Mouse (Mus musculus) liver, adult 2 months (tissue): ENCODE measurements around the gene Gm7347. TPM values are rescaled to one million over a fixed set of nuclear protein-coding genes. Genes with fewer than 3 reads are reported as not detected.
"Not testable (repeated sequence)": the region's sequence is repeated elsewhere in the genome, so short reads cannot be mapped to it uniquely, and the experiment has no call there.

Experiments used
- DNase-seq: peaks from one replicate; pipeline ENCODE4 v3.0.0-alpha.2; 2011; ENCODE audit warnings: low read depth, low spot score; ENCODE audit errors: extremely low read depth
- H3K27ac ChIP-seq: fragments of 200-500 bp; replicated peaks from 2 replicates; pipeline ENCODE4 v1.5.1; 2012; ENCODE audit warnings: low read depth, mild to moderate bottlenecking, control low read depth, inconsistent platforms, low read length; ENCODE audit not compliant: insufficient read depth
- H3K27me3 ChIP-seq: fragments of 200-500 bp; 2 replicates; pipeline ENCODE4 v1.6.1; 2012; ENCODE audit warnings: mild to moderate bottlenecking, moderate library complexity, low read length, inconsistent platforms; ENCODE audit not compliant: control insufficient read depth, insufficient read depth
- H3K36me3 ChIP-seq: fragments of 200-500 bp; 2 replicates; pipeline ENCODE4 v1.6.1; 2012; ENCODE audit warnings: low read length, inconsistent platforms; ENCODE audit not compliant: control insufficient read depth, insufficient read depth
- H3K4me1 ChIP-seq: fragments of 200-500 bp; 2 replicates; pipeline ENCODE4 v1.6.1; 2011; ENCODE audit warnings: low read length; ENCODE audit not compliant: control insufficient read depth, insufficient read depth
- H3K4me3 ChIP-seq: fragments of 200-500 bp; 2 replicates; pipeline ENCODE4 v1.5.1; 2011; ENCODE audit warnings: low read depth, mild to moderate bottlenecking, control low read depth, low read length, moderate library complexity; ENCODE audit not compliant: insufficient read depth
- H3K79me2 ChIP-seq: fragments of 200-500 bp; 2 replicates; pipeline ENCODE4 v1.6.1; 2012; ENCODE audit warnings: inconsistent platforms, mild to moderate bottlenecking, low read length, moderate library complexity; ENCODE audit not compliant: control insufficient read depth, insufficient read depth
- H3K9ac ChIP-seq: fragments of 200-500 bp; 2 replicates; pipeline ENCODE4 v1.6.1; 2012; ENCODE audit warnings: low read depth, mild to moderate bottlenecking, control low read depth, inconsistent platforms, low read length
- CTCF ChIP-seq: fragments of 200-500 bp; IDR thresholded peaks from 2 replicates; pipeline ENCODE4 v1.5.1; 2011; ENCODE audit warnings: low read depth, low read length, control low read depth
- POLR2A ChIP-seq: fragments of 200-500 bp; IDR thresholded peaks from 2 replicates; pipeline ENCODE4 v1.6.1; 2011; ENCODE audit warnings: low read length, control low read depth; ENCODE audit not compliant: insufficient read depth; ENCODE audit errors: extremely low read depth
- WGBS: fragments of 180-500 bp; shearing (Covaris S2); methylation state at CpG from one replicate; pipeline ENCODE4 v1.1.7; 2018; 5-methylcytosine and 5-hydroxymethylcytosine counted together
- polyA plus RNA-seq: library from polyadenylated mRNA; depleted of rRNA; stranded (reverse); fragments of >200 nt; gene quantifications from 2 replicates; pipeline ENCODE4 v1.2.3, GENCODE M21; 2012; rRNA removed
- total RNA-seq: library from RNA; depleted of rRNA; stranded (reverse); fragments of >200 nt; gene quantifications from 2 replicates; pipeline ENCODE4 v1.2.3, GENCODE M21; 2014; rRNA removed

Gene Gm7347
- total RNA-seq, result not detected in 2 replicates
- not detected in 2 replicates for polyA plus RNA-seq

- H3K4me1 ChIP-seq, H3K4me3 ChIP-seq, H3K79me2 ChIP-seq, H3K27ac ChIP-seq, H3K9ac ChIP-seq, H3K27me3 ChIP-seq, H3K36me3 ChIP-seq, DNase-seq: not testable (repeated sequence)
- WGBS, result no CpG with 5 or more reads among the region's 2 CpGs
Measured at GRCm38 (mm10) chr5:26058481-26058880, at the start of gene Gm7347. TSS of gene Gm7347 (minus strand) at chr5:26058581.

DNA sequence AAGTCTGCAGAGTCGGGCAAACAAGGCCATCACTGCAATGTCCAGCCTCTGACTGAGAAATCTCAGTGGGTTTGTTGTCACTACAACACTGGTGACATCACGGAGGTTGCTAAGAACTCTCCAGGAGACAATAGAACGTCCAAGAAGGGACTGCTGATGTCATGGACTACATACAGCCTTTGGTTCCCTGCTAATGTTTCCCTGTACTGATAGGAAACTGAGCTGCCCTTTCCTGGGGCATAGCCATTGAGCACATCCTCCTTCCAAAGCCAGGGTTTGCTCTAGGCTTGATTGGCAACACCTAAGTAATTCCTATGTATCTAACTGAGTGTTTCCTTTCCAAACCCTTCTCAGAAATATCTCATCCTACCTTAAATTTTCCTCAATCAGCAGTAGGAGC, 46.9 kb upstream of the Gm7347 start, which contains the start of gene 5031410I06Rik:
5031410I06Rik (minus strand) TSS at position 101 of the 400 bp plus-strand sequence.
- WGBS, result no CpG with 5 or more reads among the region's 3 CpGs
- not testable (repeated sequence) for H3K27ac ChIP-seq, H3K27me3 ChIP-seq, H3K36me3 ChIP-seq, H3K79me2 ChIP-seq, H3K9ac ChIP-seq, H3K4me1 ChIP-seq, H3K4me3 ChIP-seq, DNase-seq

DNA sequence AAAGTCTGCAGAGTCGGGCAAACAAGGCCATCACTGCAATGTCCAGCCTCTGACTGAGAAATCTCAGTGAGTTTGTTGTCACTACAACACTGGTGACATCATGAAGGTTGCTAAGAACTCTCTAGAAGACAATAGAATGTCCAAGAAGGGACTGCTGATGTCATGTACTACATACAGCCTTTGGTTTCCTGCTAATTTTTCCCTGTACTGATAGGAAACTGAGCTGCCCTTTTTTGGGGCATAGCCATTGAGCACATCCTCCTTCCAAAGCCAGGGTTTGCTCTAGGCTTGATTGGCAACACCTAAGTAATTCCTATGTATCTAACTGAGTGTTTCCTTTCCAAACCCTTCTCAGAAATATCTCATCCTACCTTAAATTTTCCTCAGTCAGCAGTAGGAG, 30.8 kb upstream of the Gm7347 start, which contains the start of gene Gm10471:
Gm10471 (minus strand) TSS at position 101 of the 400 bp plus-strand sequence.
- H3K79me2 ChIP-seq, DNase-seq, H3K4me1 ChIP-seq, H3K27me3 ChIP-seq, H3K9ac ChIP-seq, H3K27ac ChIP-seq, H3K4me3 ChIP-seq, H3K36me3 ChIP-seq: not testable (repeated sequence)
- 57% methylated on average over 1 of the region's 1 CpGs for WGBS

GRCm38 (mm10) chr5:26079023-26079422, 20.6 kb upstream of the Gm7347 start:
- not testable (repeated sequence) for H3K4me3 ChIP-seq, H3K9ac ChIP-seq, DNase-seq, H3K79me2 ChIP-seq, H3K27ac ChIP-seq, H3K27me3 ChIP-seq, H3K4me1 ChIP-seq, H3K36me3 ChIP-seq

DNA sequence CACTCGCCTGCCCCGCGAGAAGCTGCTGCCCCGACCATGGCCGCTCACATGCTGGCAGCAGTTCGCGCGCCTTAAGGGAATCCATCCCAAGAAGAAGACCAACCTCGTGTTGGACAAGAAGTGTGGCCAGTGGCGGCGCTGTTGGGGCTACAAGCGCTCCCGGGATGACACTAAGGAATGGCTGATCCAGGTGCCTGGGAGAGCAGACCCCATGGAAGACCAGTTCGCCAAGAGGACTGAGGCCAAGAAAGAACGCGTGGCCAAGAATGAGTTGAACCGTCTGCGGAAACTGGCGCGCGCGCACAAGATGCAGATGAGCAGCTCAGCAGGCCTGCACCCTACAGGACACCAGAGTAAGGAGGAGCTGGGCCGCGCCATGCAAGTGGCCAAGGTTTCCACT, 12.3 kb upstream of the Gm7347 start:
- 79% methylated on average over 24 of the region's 24 CpGs for WGBS
- H3K4me1 ChIP-seq, result no peaks in the 10 kb centered on the region
- no peaks in the 10 kb centered on the region for H3K27me3 ChIP-seq
- DNase-seq, result no peak
- TF ChIP-seq CTCF (no peak), POLR2A (no peak)
- no peaks in the 10 kb centered on the region for H3K79me2 ChIP-seq
- H3K27ac ChIP-seq, result no peak overlapping the region
- H3K4me3 ChIP-seq, result no peak overlapping the region
- no peak overlapping the region for H3K9ac ChIP-seq
- H3K36me3 ChIP-seq, result no peaks in the 10 kb centered on the region

GRCm38 (mm10) chr5:26039458-26039857, 18.9 kb downstream of the Gm7347 start, which contains the start of gene Speer4a:
TSS of gene Speer4a (minus strand) at chr5:26039558.
- H3K79me2 ChIP-seq, DNase-seq, H3K36me3 ChIP-seq, H3K9ac ChIP-seq, H3K4me1 ChIP-seq, H3K27me3 ChIP-seq, H3K27ac ChIP-seq, H3K4me3 ChIP-seq: not testable (repeated sequence)
- WGBS, result 61% methylated on average over 2 of the region's 2 CpGs

DNA sequence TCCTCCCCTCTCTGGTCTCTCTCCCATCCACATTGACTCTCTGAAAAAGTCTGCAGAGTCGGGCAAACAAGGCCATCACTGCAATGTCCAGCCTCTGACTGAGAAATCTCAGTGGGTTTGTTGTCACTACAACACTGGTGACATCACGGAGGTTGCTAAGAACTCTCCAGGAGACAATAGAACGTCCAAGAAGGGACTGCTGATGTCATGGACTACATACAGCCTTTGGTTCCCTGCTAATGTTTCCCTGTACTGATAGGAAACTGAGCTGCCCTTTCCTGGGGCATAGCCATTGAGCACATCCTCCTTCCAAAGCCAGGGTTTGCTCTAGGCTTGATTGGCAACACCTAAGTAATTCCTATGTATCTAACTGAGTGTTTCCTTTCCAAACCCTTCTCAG, 35.6 kb downstream of the Gm7347 start, which contains the start of gene Gm5862:
Gm5862 (minus strand) TSS at position 101 of the 400 bp plus-strand sequence.
- H3K27me3 ChIP-seq, DNase-seq, H3K4me1 ChIP-seq, H3K9ac ChIP-seq, H3K4me3 ChIP-seq, H3K79me2 ChIP-seq, H3K27ac ChIP-seq, H3K36me3 ChIP-seq: not testable (repeated sequence)
- WGBS, result no CpG with 5 or more reads among the region's 3 CpGs

GRCm38 (mm10) chr5:26007697-26008096, 50.7 kb downstream of the Gm7347 start:
- not testable (repeated sequence) for H3K79me2 ChIP-seq, DNase-seq, H3K36me3 ChIP-seq, H3K4me3 ChIP-seq, H3K9ac ChIP-seq, H3K4me1 ChIP-seq, H3K27ac ChIP-seq, H3K27me3 ChIP-seq
- 58% methylated on average over 7 of the region's 7 CpGs for WGBS

DNA sequence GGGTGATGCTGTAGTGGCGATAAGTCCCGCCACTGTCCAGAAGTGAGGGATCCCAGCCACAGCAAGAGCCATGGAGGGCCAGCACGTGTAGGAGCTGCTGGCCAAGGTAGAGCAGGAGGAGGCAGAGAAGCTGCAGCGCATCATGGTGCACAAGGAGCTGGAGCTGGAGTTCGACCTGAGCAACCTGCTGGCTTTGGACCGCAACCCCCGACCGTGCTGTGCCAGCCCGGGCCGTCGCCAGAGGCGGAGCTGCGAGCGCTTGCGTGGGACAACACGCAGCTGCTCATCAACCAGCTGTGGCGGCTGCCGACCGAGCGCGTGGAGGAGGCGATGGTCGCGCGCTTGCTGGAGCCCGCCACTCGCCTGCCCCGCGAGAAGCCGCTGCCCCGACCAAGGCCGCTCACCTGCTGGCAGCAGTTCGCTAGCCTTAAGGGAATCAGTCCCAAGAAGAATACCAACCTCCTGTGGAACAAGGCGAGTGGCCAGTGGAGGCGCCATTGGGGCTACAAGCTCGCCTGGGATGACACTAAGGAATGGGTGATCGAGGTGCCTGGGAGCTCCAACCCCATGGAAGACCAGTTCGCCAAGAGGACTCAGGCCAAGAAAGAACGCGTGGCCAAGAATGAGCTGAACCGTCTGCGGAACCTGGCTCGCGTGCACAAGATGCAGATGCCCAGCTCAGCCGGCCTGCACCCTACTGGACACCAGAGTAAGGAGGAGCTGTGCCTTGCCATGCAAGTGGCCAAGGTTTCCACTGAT, 51.3 kb downstream of the Gm7347 start:
- H3K79me2 ChIP-seq, H3K36me3 ChIP-seq, H3K27ac ChIP-seq, H3K9ac ChIP-seq, DNase-seq, H3K27me3 ChIP-seq, H3K4me3 ChIP-seq, H3K4me1 ChIP-seq: not testable (repeated sequence)
- 16% methylated on average over 45 of the region's 45 CpGs for WGBS
